Comparison of ENCODE assay signal across 24 mouse cellular contexts in the genomic region with DNA sequence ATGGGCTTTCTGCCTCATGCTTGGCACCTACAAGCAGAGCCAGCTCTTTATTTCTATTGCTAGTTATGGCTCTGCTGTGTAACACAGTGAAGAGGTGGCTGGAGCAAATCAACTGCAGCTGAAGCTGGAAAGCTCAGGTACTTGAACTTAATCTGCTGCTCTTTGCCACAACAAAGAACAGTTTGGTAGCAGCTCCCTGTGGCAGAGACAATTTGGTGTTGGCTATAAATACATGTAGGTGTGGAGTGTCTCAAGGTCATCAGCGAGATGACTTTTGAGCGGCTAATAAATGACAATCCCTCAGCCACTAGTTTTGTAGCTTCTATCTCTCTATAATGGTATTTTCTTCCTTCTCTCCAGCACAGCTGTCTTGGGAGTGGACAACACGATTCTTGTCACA.
"Had no signal": no experiment of that assay in that cellular context is flagged by ENCODE, and none has a peak within 500 bp of the region (broad histone marks: within the 10 kb centered on the region; RNA-seq: fewer than 3 reads in every experiment).

No protein-coding gene starts in this region.

- ATAC-seq: midbrain, embryonic 15.5 days had no signal

- DNase-seq: kidney, postnatal 25 days; layer of hippocampus, adult 9-11 months; liver; lung, adult 18-20 months; lung, postnatal 10 days; lung, postnatal 36 days; right cerebral cortex, adult 18-20 months; right cerebral cortex, postnatal 14 days; right cerebral cortex, postnatal 4 days; thymus, adult 2 months; thymus, postnatal 14 days; thymus, postnatal 4 days had no signal

- H3K4me1 ChIP-seq: limb, embryonic 10.5 days; liver, embryonic 15.5 days; lung, embryonic 15.5 days; midbrain, embryonic 12.5 days; midbrain, embryonic 15.5 days; neural tube, embryonic 12.5 days had no signal

- H3K9me3 ChIP-seq: limb, embryonic 10.5 days; limb, embryonic 13.5 days; liver, embryonic 12.5 days; liver, embryonic 15.5 days; lung, embryonic 15.5 days; midbrain, embryonic 12.5 days; midbrain, embryonic 15.5 days; neural tube, embryonic 12.5 days; neural tube, embryonic 15.5 days had no signal

- H3K4me2 ChIP-seq: limb, embryonic 13.5 days; liver, embryonic 12.5 days; liver, embryonic 15.5 days; lung, embryonic 15.5 days; midbrain, embryonic 12.5 days; midbrain, embryonic 15.5 days; neural tube, embryonic 12.5 days; neural tube, embryonic 15.5 days had no signal

- H3K36me3 ChIP-seq: limb, embryonic 10.5 days; limb, embryonic 13.5 days; liver, embryonic 12.5 days; liver, embryonic 15.5 days; lung, embryonic 15.5 days; midbrain, embryonic 12.5 days; midbrain, embryonic 15.5 days; neural tube, embryonic 12.5 days; neural tube, embryonic 15.5 days had no signal

- H3K4me3 ChIP-seq: layer of hippocampus, adult 2 months; limb, embryonic 10.5 days; limb, embryonic 13.5 days; liver, embryonic 12.5 days; liver, embryonic 15.5 days; lung, embryonic 15.5 days; midbrain, embryonic 12.5 days; midbrain, embryonic 15.5 days; neural tube, embryonic 12.5 days; neural tube, embryonic 15.5 days had no signal

- H3K27me3 ChIP-seq: limb, embryonic 13.5 days; liver, embryonic 12.5 days; liver, embryonic 15.5 days; lung, embryonic 15.5 days; midbrain, embryonic 12.5 days; midbrain, embryonic 15.5 days; neural tube, embryonic 12.5 days; neural tube, embryonic 15.5 days had no signal

- H3K27ac ChIP-seq: kidney, postnatal 0 days; layer of hippocampus, adult 2 months; limb, embryonic 10.5 days; limb, embryonic 13.5 days; liver, embryonic 12.5 days; liver, embryonic 15.5 days; lung, embryonic 15.5 days; midbrain, embryonic 12.5 days; midbrain, embryonic 15.5 days; neural tube, embryonic 12.5 days; neural tube, embryonic 15.5 days; stomach, postnatal 0 days had no signal

- H3K9ac ChIP-seq: limb, embryonic 13.5 days; liver, embryonic 12.5 days; liver, embryonic 15.5 days; lung, embryonic 15.5 days; midbrain, embryonic 12.5 days; midbrain, embryonic 15.5 days; neural tube, embryonic 12.5 days; neural tube, embryonic 15.5 days had no signal
